Mouse (Mus musculus): ENCODE results near the gene Cdh5.

DNA sequence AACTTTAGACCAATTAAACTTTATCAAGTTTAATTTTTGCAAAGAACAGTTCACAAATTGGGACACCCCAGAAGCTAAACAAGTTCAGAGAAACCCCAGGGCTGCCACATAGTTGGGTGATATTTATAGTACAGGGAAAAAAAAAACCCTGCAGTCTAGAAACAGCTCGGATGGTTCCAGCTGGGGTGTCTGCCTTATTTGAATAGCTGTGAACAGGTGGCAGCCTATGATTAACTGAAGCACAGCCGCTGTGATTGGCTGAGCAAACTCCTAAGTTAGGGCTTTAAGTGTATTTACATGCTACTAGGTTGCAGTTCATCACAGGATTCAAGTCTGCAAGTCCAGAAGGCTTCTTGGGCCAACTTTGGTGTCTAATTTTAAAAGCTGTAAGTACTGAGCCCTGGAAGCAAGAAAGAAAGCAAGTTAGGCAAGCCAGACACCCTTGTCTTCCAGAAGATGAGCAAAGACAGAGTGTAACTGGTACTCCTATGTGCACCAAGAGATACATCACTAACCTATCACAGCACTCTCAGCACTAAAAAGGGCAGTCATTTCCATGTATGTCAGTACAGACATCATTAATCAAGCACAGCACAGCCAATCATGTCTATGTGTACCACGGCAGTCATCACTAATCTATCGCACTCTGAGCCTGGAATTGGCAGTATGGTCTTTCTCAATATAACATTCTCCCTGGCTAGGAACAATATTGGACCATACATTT is 25.9 kb downstream of the Cdh5 start:
- no peak for TF ChIP-seq POLR2A (IDR thresholded peaks at IDR 0.05; ENCODE audit: insufficient read depth, low read depth, low read length)
- no peak for TF ChIP-seq CTCF (IDR thresholded peaks at IDR 0.05; ENCODE audit: insufficient read depth, low read depth, low read length)
